Mouse (Mus musculus): ENCODE results near the gene Pla2g5.

DNA sequence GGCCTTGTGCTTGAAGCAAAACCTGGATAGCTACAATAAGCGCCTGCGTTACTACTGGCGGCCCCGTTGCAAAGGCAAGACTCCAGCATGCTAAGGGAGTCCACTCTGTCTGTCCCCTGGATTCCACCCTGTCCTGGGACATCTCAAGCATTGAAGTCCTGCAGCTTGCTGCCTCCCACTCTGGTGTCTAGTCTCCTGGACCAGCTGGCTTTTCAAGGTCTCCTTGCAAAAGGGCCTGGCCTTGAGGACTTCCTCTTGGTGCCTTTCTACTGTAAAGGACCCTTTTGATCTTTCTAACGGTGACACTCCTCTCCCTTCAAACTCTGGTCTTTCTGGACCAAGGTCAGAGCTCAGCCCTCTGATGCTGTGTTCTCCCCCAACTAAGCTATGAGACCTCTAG, 83.0 kb downstream of the Pla2g5 start:
- TF ChIP-seq CTCF (IDR thresholded peaks at IDR 0.05; ENCODE audit: control insufficient read depth, insufficient read depth, insufficient replicate concordance, low read depth, low read length) (no peak), POLR2A (IDR thresholded peaks at IDR 0.05; ENCODE audit: control insufficient read depth, low read depth, low read length) (no peak)
